Mouse (Mus musculus) embryonic facial prominence, embryonic 11.5 days (tissue): Measurements from ENCODE around the gene Usp53. TPM values are rescaled to one million over a fixed set of nuclear protein-coding genes. Genes with fewer than 3 reads are reported as not detected.

Experiments used
- ATAC-seq: fragments of 200-750 bp; cut with Nextera tagmentation; replicated peaks from 2 replicates; pipeline ENCODE4 v1.8.0; 2017; ENCODE audit warnings: low read depth; ENCODE audit not compliant: insufficient number of reproducible peaks, low FRiP score, low TSS enrichment
- DNase-seq: peaks from one replicate; pipeline ENCODE4 v3.0.0-alpha.2; 2015; ENCODE audit warnings: low spot score
- H3K27ac ChIP-seq: fragments of 300-500 bp; sonication (generic); replicated peaks from 2 replicates; pipeline ENCODE4 v1.5.1; 2014; ENCODE audit warnings: mild to moderate bottlenecking, low read depth, low read length, control low read depth
- H3K27me3 ChIP-seq: fragments of 300-500 bp; sonication (generic); 2 replicates; pipeline ENCODE4 v1.6.1; 2014; ENCODE audit warnings: mild to moderate bottlenecking, low read length, moderate library complexity, mixed read lengths; ENCODE audit not compliant: control insufficient read depth, insufficient read depth
- H3K36me3 ChIP-seq: fragments of 300-500 bp; sonication (generic); replicated peaks from 2 replicates; pipeline ENCODE4 v1.6.1; 2014; ENCODE audit warnings: low read depth, mild to moderate bottlenecking, low read length, moderate library complexity, mixed read lengths; ENCODE audit not compliant: control insufficient read depth, insufficient read depth
- H3K4me1 ChIP-seq: fragments of 300-500 bp; sonication (generic); 2 replicates; pipeline ENCODE4 v1.6.1; 2014; ENCODE audit warnings: low read length, mixed read lengths; ENCODE audit not compliant: control insufficient read depth, insufficient read depth
- H3K4me2 ChIP-seq: fragments of 300-500 bp; sonication (generic); 2 replicates; pipeline ENCODE4 v1.6.1; 2014; ENCODE audit warnings: low read depth, mild to moderate bottlenecking, control low read depth, low read length, moderate library complexity
- H3K4me3 ChIP-seq: fragments of 300-500 bp; sonication (generic); 2 replicates; pipeline ENCODE4 v1.5.1; 2014; ENCODE audit warnings: low read depth, low read length, control low read depth
- H3K9ac ChIP-seq: fragments of 300-500 bp; sonication (generic); replicated peaks from 2 replicates; pipeline ENCODE4 v1.6.1; 2014; ENCODE audit warnings: mild to moderate bottlenecking, control low read depth, low read length
- H3K9me3 ChIP-seq: fragments of 300-500 bp; sonication (generic); replicated peaks from 2 replicates; pipeline ENCODE4 v1.6.1; 2016; ENCODE audit warnings: mild to moderate bottlenecking, low read length, inconsistent platforms, mixed read lengths; ENCODE audit not compliant: control insufficient read depth
- WGBS: fragments of 180-500 bp; shearing (Covaris S2); extraction: QIAGEN DNeasy Blood & Tissue Kit; methylation state at CpG from one replicate; pipeline ENCODE4 v1.1.7; 2014; 5-methylcytosine and 5-hydroxymethylcytosine counted together
- polyA plus RNA-seq: library from polyadenylated mRNA; unstranded; fragments of >200 nt; fragmentation: Nextera tagmentation; extraction: Ambion mirVana; gene quantifications from 2 replicates; pipeline ENCODE4 v1.2.1, GENCODE M21; 2014

Usp53 gene
- polyA plus RNA-seq = 4.8 and 5.3 TPM in 2 replicates

GRCm38 (mm10) chr3:122984249-122985182, at the start of gene Usp53:
TSS of gene Usp53 (minus strand) at chr3:122984510.
- Histone ChIP-seq H3K4me3 (peak within 1 kb of the TSS; percentile 74), H3K4me1 (no peaks in the 10 kb centered on the region), H3K9me3 (no peaks in the 10 kb centered on the region), H3K9ac (peak within 1 kb of the TSS; percentile 96), H3K27ac (peak within 1 kb of the TSS; percentile 89), H3K36me3 (no peaks in the 10 kb centered on the region), H3K27me3 (no peaks in the 10 kb centered on the region), H3K4me2 (peak within 1 kb of the TSS; percentile 57)
- ATAC-seq (peak; percentile 98), DNase-seq (peak; percentile 96)
- WGBS = under 1% methylated on average over 70 of the region's 94 CpGs

- no peaks in the 10 kb centered on the region for H3K36me3 ChIP-seq
- H3K27ac ChIP-seq = no peak overlapping the region
- ATAC-seq (no peak), DNase-seq (no peak)
- WGBS = 73% methylated on average over 8 of the region's 8 CpGs
- no peak overlapping the region for H3K9ac ChIP-seq
- H3K4me3 ChIP-seq = no peak overlapping the region
- no peaks in the 10 kb centered on the region for H3K27me3 ChIP-seq
- H3K9me3 ChIP-seq = no peaks in the 10 kb centered on the region
- no peak overlapping the region for H3K4me2 ChIP-seq
- H3K4me1 ChIP-seq = no peaks in the 10 kb centered on the region
Observed at GRCm38 (mm10) chr3:123033804-123034203, 49.5 kb upstream of the Usp53 start.

- no peaks in the 10 kb centered on the region for H3K4me1 ChIP-seq
- H3K36me3 ChIP-seq = no peaks in the 10 kb centered on the region
- DNase-seq = no peak
- 52% methylated on average over 3 of the region's 3 CpGs for WGBS
- no peaks in the 10 kb centered on the region for H3K27me3 ChIP-seq
- no peak overlapping the region for H3K27ac ChIP-seq
- H3K9ac ChIP-seq = no peak overlapping the region
- no peak overlapping the region for H3K4me2 ChIP-seq
- H3K4me3 ChIP-seq = no peak overlapping the region
- no peak for ATAC-seq
- H3K9me3 ChIP-seq = no peaks in the 10 kb centered on the region
Observed at GRCm38 (mm10) chr3:123025634-123026033, 41.3 kb upstream of the Usp53 start.

- no peaks in the 10 kb centered on the region for H3K27me3 ChIP-seq
- H3K27ac ChIP-seq = no peak overlapping the region
- H3K4me3 ChIP-seq = no peak overlapping the region
- H3K36me3 ChIP-seq = no peaks in the 10 kb centered on the region
- WGBS = 88% methylated on average over 9 of the region's 9 CpGs
- H3K9me3 ChIP-seq = no peaks in the 10 kb centered on the region
- no peak overlapping the region for H3K4me2 ChIP-seq
- ATAC-seq (no peak), DNase-seq (no peak)
- H3K4me1 ChIP-seq = no peaks in the 10 kb centered on the region
- no peak overlapping the region for H3K9ac ChIP-seq
Observed at GRCm38 (mm10) chr3:123024496-123025234, 40.4 kb upstream of the Usp53 start.

GRCm38 (mm10) chr3:123018792-123019191, 34.5 kb upstream of the Usp53 start:
- Histone ChIP-seq H3K27me3 (no peaks in the 10 kb centered on the region), H3K4me3 (no peak overlapping the region), H3K36me3 (no peaks in the 10 kb centered on the region), H3K4me1 (no peaks in the 10 kb centered on the region), H3K9me3 (no peaks in the 10 kb centered on the region), H3K27ac (no peak overlapping the region), H3K9ac (no peak overlapping the region), H3K4me2 (no peak overlapping the region)
- no peak for ATAC-seq
- DNase-seq = no peak
- WGBS = 85% methylated on average over 2 of the region's 2 CpGs

GRCm38 (mm10) chr3:123013476-123013875, 29.2 kb upstream of the Usp53 start:
- Histone ChIP-seq H3K4me3 (no peak overlapping the region), H3K9ac (no peak overlapping the region), H3K9me3 (no peaks in the 10 kb centered on the region), H3K4me2 (no peak overlapping the region), H3K4me1 (no peaks in the 10 kb centered on the region), H3K36me3 (no peaks in the 10 kb centered on the region), H3K27me3 (no peaks in the 10 kb centered on the region), H3K27ac (no peak overlapping the region)
- ATAC-seq = no peak
- DNase-seq = no peak
- 92% methylated on average over 14 of the region's 14 CpGs for WGBS

- Histone ChIP-seq H3K9me3 (no peaks in the 10 kb centered on the region), H3K27ac (no peak overlapping the region), H3K4me2 (no peak overlapping the region), H3K9ac (no peak overlapping the region), H3K4me1 (no peaks in the 10 kb centered on the region), H3K27me3 (no peaks in the 10 kb centered on the region), H3K36me3 (no peaks in the 10 kb centered on the region), H3K4me3 (no peak overlapping the region)
- ATAC-seq (no peak), DNase-seq (no peak)
- 39% methylated on average over 6 of the region's 6 CpGs for WGBS
Observed at GRCm38 (mm10) chr3:123009417-123009816, 25.1 kb upstream of the Usp53 start.

GRCm38 (mm10) chr3:123007386-123007785, 23.1 kb upstream of the Usp53 start:
- Histone ChIP-seq H3K4me2 (no peak overlapping the region), H3K9ac (no peak overlapping the region), H3K9me3 (no peaks in the 10 kb centered on the region), H3K36me3 (no peaks in the 10 kb centered on the region), H3K27me3 (no peaks in the 10 kb centered on the region), H3K27ac (no peak overlapping the region), H3K4me3 (no peak overlapping the region), H3K4me1 (no peaks in the 10 kb centered on the region)
- ATAC-seq (no peak), DNase-seq (no peak)
- WGBS = 78% methylated on average over 10 of the region's 10 CpGs
